Mouse (Mus musculus): Measurements from ENCODE around the gene Map3k13.
A peak's percentile ranks its signal among the peaks of the same experiment; 100 is the strongest.
"Not testable (repeated sequence)": the region's sequence is repeated elsewhere in the genome, so short reads cannot be mapped to it uniquely, and the experiment has no call there.

The Map3k13 gene

DNA sequence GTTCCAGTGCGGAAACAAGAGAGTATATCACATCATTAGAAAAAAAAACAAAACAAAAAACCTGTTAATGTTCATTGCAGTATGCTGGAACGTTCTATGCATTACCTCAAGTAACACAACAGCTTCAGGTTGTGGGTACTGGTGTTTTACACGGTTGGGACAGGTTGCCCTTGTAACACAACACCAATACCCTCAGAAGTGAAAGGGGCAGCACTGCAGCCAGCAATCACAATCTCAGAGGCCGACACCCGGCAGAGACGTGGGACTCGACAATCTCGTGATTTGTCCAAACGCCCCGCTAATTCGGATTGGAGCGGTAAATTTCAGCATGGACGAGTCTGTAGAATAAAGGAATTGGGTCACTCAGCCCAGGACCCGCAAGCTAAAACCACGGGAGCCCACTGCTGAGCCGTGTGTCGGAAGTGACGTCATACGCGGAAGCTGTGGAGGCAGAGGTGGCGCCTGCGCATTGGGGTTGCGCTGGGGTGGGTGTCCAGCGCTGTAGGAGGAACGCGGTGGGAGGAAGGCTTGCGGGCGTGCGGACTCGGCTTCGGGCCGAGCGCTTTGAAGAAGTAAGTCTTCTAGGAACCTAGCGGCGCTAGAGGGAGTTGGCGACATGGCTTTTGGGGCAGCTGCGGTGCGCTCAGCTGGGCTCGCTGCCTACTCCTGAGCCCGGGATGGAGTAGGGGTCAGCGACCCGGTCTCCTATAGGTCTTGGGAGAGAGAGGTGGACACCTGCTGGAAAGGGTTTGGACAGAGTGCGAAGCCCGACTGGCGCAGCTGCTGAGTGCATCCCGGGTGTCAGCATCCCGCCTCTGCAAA is at the start of gene Map3k13:
Gene Map3k13, plus strand, starts transcription at position 472 of the 822 bp plus-strand sequence.
- DNase-seq, result peak; percentile 94

DNA sequence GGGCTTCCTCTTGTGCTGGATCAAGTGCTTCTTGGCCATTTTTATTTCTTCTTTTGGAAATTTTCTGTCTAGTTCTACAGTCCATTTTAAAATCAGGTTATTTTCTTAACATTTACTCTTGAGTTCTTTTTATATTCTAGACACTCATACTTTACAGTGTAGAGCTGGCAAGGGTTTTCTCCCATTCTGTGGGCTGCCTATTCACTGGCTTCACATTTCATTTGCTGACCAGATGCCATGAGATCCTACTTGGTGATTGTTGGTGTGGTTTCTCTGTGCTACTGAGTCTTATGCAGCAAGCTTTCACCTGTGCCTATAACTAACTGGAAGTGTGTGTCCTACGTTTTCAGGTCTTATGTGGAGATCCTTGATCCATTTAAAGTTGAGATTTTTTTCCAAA is 35.7 kb upstream of the Map3k13 start:
- DNase-seq, result no peak

DNA sequence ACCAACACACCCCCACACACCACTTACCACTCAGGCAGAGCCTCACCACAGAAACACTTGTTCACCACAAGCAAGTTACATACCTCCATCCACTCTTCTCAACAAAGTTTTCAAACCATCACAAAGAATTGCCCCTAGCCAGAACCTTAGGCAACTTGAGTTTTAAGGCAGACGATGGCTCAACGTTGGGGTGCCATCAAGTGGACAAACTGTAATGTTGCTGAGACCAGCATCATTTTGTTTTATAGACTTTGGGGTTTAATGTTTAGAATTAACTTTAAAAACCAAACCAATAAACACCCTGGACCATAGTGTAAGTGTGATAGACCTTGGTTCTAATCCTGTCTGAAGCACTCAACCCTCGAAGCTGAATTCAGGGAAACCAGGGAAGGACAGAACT is 25.9 kb upstream of the Map3k13 start:
- DNase-seq, result no peak

DNA sequence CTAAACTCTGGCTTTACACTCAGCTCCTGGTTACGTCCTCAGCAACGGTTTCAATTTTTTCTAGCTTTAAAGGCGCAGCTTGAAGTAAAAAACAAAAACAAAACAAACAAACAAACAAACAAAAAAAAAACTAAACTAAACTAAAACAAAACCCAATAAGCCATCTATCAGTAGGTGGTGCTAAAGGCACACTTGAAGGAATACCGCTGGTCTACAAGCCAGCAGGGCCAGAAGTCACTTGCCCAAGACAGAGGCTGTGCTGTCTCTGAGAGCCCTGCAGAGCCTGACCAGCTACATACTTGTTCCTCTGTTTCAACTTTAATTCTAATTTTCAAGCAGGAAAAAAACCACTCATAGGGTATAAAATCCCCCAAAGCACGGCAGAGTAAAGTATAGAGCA is 24.5 kb upstream of the Map3k13 start:
- no peak for DNase-seq

DNA sequence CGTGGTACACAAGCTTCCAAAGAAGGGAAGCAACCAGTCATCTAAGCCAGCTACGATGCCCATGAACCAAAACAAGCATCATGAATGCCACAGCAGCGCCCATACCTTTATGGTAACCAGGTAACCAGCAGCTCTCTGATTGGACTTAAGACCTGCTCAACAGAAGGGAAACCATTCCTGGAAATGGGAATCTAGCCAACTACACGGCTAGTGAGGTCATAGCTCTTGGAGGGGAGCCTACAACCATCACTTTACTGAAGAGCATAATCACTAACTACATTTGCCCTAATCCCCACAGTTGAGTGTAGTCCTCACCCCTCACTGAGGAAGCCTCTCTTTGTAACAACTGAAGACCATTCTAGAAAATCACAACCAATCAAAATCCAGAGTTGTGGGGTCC is 19.4 kb upstream of the Map3k13 start:
- DNase-seq, result no peak

DNA sequence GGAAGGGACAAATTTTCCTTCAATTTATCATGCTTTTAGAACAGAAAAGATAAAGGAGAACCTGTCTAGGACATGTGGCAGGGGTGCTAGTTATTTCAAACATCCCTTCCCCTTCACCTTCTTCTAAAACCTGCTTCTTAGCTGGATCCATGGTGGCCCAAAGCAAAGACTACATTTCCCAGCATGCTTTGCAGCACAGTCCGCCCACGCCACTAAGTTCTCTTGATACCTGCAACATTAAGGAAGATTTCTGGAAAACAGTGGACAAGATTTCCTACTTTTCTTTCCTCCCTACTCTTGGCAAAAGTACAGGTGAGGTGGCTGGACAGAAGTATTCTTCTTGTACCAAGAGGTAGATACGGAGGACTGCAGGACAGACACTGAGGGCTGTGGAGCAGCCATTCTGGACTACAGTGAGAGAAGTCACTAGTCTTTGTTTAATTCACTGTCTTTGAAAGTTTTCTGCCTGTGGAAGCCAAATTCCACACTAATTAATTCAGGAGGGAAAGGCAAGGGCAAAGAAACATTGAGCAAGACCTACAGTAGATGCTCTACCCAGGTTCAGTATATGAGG is 15.8 kb upstream of the Map3k13 start:
- DNase-seq, result no peak

DNA sequence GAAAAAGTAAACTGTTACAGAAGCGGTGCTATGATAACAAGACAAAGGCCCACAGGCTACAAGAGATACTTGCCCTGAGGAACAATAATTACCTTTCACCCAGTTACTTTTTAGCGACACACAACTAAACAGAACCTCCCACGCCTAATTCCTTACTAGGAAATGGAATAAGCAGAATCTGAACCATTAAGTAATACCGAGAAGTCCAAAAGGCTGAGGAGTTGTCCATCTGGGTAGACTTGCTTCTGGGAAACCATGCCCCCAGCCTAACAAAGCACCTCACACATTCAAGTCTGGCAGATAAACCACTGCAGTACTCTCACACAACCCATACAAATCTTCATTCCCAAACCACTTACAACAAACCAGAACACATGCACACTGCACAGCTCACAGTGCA is 15.0 kb upstream of the Map3k13 start:
- DNase-seq, result no peak

DNA sequence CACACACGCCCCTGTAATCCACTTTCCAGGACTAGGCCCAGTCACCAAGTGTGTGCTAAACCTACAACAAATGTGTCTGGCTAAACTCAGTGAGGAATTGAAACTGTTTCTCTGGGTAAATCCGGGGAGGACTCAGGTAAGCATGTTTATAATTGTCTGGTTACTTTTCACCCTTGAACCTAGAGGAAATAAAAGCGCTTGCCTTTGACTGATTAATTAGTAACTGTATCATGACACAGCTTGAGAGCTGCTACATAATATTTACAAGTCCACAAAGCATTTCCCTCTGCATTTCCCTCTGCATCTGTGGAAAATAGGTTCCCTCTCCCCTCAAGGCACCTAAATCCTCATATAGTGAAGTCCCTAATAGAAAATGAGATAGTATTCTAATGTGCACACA is 12.9 kb upstream of the Map3k13 start:
- DNase-seq, result no peak

GRCm38 (mm10) chr16:21781895-21782294 is 12.3 kb upstream of the Map3k13 start:
- no peak for DNase-seq

GRCm38 (mm10) chr16:21782807-21783206 is 11.3 kb upstream of the Map3k13 start:
- DNase-seq, result no peak

DNA sequence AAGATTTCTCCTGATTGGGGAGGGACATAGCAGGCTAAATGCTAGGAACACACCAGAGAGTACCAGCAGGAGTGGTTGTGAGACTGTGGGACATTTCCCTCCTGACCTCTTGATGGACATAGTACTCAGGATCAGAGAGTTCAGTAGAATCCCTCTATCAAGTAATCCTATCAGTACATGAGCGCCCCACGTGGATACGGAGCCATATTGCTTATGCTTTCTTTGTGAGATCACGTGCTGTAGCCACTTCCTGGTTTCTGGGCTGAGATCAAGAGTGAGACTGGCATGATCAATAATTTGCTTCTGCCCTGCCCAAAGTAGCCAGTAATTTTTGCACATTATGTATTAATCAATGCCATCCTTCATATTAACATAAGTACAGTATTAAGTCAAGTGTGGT is 9.1 kb upstream of the Map3k13 start:
- no peak for DNase-seq

DNA sequence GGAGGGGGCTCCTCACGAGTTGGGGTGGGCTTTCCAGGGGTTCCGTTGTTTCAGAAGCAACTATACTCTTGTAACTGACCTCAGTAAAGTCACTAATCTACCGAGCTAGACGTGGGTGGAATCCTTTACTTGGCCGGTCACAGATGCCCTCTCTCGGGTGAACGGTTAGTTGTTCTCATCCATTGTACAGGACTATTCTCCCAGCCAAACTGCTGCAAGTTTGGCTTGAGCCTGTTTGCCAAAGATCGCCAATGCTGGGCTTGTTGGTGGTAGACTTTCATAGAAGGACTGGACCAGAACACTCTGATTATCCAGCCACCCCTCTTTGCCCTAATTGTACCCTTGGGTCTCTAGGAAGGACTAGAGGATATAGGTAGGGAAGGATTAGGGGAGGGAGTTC is 7.8 kb upstream of the Map3k13 start:
- DNase-seq, result no peak

DNA sequence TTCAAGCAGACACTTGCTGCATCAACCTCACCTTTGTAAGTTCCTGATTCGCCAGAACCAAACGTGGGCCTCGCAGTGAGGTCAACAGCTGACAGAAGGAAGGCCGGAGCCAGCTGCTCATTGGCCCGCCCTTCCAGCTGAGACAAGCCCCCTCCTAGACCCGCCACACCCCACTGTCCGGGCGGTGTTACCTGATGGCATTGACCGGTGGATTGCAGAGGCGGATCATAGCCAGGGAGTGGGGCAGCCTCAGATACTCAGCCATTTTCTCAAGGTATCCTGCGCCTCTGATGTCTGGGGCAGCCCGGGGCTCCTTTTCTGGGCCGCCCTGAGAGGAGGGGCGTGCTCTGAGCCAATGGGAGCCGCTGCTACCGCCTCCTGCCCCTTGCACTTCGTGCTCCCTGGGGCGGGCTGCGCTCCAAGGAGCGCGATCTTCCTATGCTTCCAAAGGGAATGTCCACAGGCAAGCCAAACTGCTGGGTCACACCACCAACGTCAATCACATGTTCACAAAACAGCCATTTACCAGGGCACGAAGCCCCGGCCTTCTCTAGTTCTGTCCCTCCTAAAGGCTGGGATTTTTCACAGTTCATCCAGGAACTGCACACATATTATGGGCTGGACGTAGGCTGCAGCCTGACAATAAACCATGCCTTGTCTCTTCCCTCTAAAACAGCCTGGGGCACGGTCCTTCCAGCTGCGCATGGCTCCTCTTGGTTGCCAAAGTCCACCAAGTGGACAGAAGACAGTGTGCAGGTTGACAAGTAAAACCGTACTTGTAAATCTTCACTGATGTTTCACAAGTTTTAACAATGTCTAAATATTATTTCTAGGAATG is 6.4 kb upstream of the Map3k13 start, which contains the start of gene Ehhadh:
Gene Ehhadh, minus strand, starts transcription at position 292 of the 838 bp plus-strand sequence.
- peak; percentile 26 for DNase-seq

GRCm38 (mm10) chr16:21788581-21788980 is 5.6 kb upstream of the Map3k13 start:
- DNase-seq, result no peak

DNA sequence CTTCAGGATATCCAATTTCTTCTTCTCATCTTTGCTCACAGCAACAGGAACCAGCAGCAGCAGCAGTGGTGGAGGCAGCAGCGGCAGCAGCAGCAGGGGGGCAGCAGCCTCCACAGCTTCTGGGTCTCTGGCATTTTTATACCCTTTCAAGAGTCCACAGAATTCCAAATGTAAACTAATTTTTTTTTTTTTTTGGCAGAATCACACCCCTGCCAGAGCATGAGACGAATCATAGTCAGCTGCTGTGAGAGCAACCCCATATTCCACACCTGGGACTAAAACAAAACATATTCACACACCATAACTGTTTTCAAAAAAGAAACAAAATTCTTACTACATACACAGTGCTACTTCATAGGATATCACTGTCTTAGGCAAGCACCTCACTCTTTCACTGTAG is 5.0 kb upstream of the Map3k13 start:
- DNase-seq, result no peak

DNA sequence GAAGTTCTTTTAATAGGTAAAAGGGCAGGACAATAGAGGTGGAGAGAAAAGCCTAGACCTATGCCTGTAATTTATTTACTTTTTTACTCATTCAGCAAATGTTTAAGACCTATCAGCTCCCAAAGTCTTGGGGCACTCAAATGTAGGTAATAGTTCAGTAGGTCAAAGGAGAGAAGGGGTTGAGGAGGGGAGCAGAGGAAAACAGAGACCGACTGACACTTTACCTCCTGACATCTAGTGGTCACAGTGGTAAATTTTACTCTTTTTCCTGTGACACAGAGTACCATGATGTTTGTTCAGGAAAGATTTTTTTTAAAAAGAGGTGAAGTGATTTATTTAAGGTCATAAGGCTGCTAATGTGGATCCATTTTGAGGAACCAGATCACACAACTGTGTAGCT is 3.7 kb upstream of the Map3k13 start:
- no peak for DNase-seq

GRCm38 (mm10) chr16:21791779-21792178 is 2.4 kb upstream of the Map3k13 start:
- DNase-seq, result no peak

DNA sequence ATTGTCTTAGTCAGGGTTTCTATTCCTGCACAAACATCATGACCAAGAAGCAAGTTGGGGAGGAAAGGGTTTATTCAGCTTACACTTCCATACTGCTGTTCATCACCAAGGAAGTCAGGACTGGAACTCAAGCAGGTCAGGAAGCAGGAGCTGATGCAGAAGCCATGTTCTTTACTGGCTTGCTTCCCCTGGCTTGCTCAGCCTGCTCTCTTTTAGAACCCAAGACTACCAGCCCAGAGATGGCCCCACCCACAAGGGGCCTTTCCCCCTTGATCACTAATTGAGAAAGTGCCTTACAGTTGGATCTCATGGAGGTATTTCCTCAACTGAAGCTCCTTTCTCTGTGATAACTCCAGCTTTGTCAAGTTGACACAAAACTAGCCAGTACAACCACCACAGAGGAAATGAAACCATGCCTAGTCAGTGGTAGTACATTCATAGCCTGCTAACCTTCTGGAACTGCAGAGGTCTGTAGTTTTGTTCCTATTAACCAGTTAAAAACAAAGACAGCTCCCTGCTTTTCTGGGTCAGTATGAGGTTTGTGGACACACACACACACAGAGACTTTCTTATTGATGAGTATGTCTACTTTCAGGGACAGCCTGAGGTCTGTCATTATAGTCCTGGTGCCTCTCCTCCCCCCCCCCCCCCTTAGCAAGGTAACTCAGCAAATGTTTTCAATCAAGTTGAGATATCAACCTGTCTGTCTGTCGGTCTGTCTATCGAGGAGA is 901 bp upstream of the Map3k13 start:
- not testable (repeated sequence) for DNase-seq

DNA sequence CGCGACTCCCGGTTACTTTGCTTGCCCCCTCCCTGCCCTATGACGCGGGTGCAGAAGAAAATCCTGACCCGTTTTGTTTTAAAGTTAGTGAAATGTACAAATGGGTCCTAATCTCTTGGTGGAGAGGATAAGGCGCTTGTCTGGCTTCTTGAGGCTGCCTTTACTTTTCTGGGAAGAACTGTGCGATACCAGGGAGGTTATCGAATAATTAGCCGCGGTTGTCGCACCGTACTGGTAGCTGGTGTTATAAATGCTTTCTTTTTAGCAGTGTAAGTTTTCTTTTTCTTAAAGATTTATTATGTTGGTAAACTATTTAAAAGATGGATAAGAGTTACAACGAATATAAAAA is 525 bp downstream of the Map3k13 start:
- no peak for DNase-seq

DNA sequence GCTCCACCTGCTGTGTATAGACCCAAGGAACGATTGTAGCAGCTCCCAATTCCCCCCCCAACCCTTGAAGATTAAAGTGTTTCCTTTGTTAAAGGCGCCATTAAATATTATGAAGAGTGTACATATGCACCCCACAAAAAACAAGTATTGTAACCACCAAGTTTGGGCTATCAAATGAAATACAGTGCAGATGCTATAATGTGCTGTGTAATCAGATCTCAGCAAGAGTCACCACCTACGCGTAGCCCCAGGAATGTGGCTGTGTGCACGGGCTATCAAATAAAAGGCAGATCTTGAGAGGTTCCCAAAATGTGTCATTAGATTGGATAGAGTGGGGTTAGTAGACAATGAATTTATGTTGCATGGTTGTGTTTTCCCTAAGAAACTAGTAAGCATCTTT is 925 bp downstream of the Map3k13 start:
- DNase-seq, result no peak

GRCm38 (mm10) chr16:21804258-21804657 is 10.1 kb downstream of the Map3k13 start:
- no peak for DNase-seq

DNA sequence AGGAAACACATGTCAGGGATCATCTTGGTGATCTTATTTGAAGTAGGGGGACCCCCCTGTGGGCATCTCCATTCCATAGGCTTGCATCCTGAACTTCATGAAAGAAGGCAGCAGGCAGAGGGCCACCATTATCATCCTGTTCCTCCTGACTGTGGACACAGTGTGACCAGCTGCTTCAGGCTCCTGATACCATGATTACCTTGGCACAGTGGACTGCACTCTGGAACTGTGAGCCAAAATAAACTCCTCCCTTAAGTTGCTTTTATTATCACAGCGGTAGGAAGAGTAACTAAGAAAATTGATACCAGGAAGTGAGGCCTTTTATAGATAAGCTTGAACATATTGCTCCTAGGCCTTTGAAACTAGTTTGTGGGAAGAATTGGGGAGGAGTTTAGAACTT is 12.7 kb downstream of the Map3k13 start:
- no peak for DNase-seq

DNA sequence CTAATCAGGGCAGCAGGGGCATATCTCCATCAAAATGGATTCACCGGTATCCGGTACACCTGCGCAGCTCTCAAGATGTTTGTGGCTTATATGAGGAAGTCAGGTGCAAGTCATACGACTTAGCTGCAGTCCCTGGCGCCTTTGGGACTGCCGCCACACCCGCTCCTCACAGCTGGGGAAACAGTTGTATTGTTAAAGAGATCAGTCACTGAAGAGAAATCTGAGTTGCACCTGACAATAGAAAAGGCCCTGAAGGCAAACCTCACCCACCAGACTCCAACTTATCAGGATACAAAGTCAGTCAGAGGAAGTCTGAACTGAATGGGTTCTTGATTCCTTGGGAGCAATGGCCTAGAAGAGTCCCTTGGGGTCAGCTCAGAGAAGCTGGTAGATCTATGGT is 13.6 kb downstream of the Map3k13 start:
- DNase-seq, result not testable (repeated sequence)

Data from right cerebral cortex, postnatal 25 days (tissue).